Mouse (Mus musculus) brain, embryonic 14.5 days (tissue): ENCODE results near the gene Nthl1.

Source experiments
- CTCF ChIP-seq: fragments of 200-500 bp; IDR thresholded peaks from 2 replicates; pipeline ENCODE4 v1.5.1; 2012; ENCODE audit warnings: inconsistent platforms, mild to moderate bottlenecking, moderate library complexity, borderline replicate concordance; ENCODE audit not compliant: insufficient read depth, insufficient read length; ENCODE audit errors: extremely low read depth
- POLR2A ChIP-seq: fragments of 200-500 bp; IDR thresholded peaks from 2 replicates; pipeline ENCODE4 v1.6.1; 2012; ENCODE audit warnings: mild to moderate bottlenecking, inconsistent platforms, borderline replicate concordance; ENCODE audit not compliant: poor library complexity, insufficient read depth, insufficient read length, severe bottlenecking; ENCODE audit errors: extremely low read depth

GRCm38 (mm10) chr17:24604557-24604956 lies 27.9 kb upstream of the Nthl1 start:
- no peak for TF ChIP-seq CTCF
- TF ChIP-seq POLR2A: no peak
